Mouse (Mus musculus) hindbrain, embryonic 15.5 days (tissue): ENCODE results near the gene Tbc1d22a. TPM values are rescaled to one million over a fixed set of nuclear protein-coding genes. Genes with fewer than 3 reads are reported as not detected.

ENCODE experiments used
- ATAC-seq: fragments of 200-750 bp; cut with Nextera tagmentation; 2 replicates; pipeline ENCODE4 v1.8.0; 2017; ENCODE audit warnings: low read depth, moderate number of reproducible peaks, moderate TSS enrichment; ENCODE audit not compliant: low FRiP score
- H3K27ac ChIP-seq: fragments of 300-500 bp; sonication (generic); replicated peaks from 2 replicates; pipeline ENCODE4 v1.5.1; 2015; ENCODE audit warnings: mild to moderate bottlenecking, inconsistent platforms
- H3K27me3 ChIP-seq: fragments of 300-500 bp; sonication (generic); 2 replicates; pipeline ENCODE4 v1.6.1; 2015; ENCODE audit warnings: control low read depth, inconsistent platforms
- H3K36me3 ChIP-seq: fragments of 300-500 bp; sonication (generic); 2 replicates; pipeline ENCODE4 v1.6.1; 2015; ENCODE audit warnings: control low read depth, inconsistent platforms
- H3K4me1 ChIP-seq: fragments of 300-500 bp; sonication (generic); replicated peaks from 2 replicates; pipeline ENCODE4 v1.6.1; 2015; ENCODE audit warnings: control low read depth, inconsistent platforms
- H3K4me2 ChIP-seq: fragments of 300-500 bp; sonication (generic); 2 replicates; pipeline ENCODE4 v1.6.1; 2015; ENCODE audit warnings: moderate library complexity, mild to moderate bottlenecking, inconsistent platforms
- H3K4me3 ChIP-seq: fragments of 300-500 bp; sonication (generic); 2 replicates; pipeline ENCODE4 v1.5.1; 2015; ENCODE audit warnings: mild to moderate bottlenecking, inconsistent platforms
- H3K9ac ChIP-seq: fragments of 300-500 bp; sonication (generic); 2 replicates; pipeline ENCODE4 v1.6.1; 2015; ENCODE audit warnings: inconsistent platforms
- H3K9me3 ChIP-seq: fragments of 300-500 bp; sonication (generic); 2 replicates; pipeline ENCODE4 v1.6.1; 2016; ENCODE audit warnings: control low read depth, inconsistent platforms
- WGBS: fragments of 180-500 bp; shearing (Covaris S2); methylation state at CpG from one replicate; pipeline ENCODE4 v1.1.7; 2015; 5-methylcytosine and 5-hydroxymethylcytosine counted together
- polyA plus RNA-seq: library from polyadenylated mRNA; unstranded; fragments of >200 nt; fragmentation: Nextera tagmentation; extraction: Ambion mirVana; gene quantifications from 2 replicates; pipeline ENCODE4 v1.2.1, GENCODE M21; 2015

Tbc1d22a gene
- polyA plus RNA-seq, 1 experiment from 2014 or later = 13.2 TPM

DNA sequence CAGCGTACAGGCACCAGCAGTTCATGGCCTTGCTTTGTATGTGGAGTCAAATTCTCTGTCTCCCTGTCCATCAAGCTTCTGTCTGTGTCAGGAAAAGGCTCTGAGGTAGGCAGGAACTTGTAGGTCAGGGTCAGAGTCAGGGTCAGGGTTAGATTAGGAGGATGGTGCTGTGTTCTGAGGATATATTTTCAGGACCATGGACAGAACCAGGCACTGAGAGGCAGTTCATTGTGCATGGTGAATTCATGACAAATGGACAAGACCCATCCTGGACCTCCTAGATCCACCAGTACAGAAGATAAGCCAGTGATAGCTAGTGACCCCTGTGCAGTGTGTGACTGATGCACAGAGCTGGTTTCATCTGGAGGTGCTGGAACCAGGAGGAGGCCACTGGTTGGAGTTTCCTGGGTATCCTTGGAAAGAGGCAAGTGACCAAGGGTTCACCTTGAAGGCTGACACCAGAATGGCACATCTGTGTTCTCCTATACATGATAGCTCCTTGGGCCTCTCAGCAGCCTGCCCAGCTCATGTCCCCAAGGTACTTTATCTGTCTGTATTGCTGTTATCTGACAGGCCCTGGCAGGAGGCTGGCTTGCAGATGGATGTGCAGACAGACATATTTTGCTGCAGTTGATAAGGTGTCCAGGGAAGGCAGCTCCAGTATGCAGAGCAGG, 330.0 kb downstream of the Tbc1d22a start:
- no peak overlapping the region for H3K27ac ChIP-seq
- ATAC-seq = no peak
- H3K36me3 ChIP-seq = no peaks in the 10 kb centered on the region
- H3K4me3 ChIP-seq = no peak overlapping the region
- H3K4me2 ChIP-seq = no peak overlapping the region
- no peaks in the 10 kb centered on the region for H3K4me1 ChIP-seq
- H3K9me3 ChIP-seq = no peaks in the 10 kb centered on the region
- WGBS = 97% methylated on average over 1 of the region's 1 CpGs
- no peaks in the 10 kb centered on the region for H3K27me3 ChIP-seq
- H3K9ac ChIP-seq = no peak overlapping the region

Other genes with a start within 250 kb of the Tbc1d22a start
- gene Celsr1, start 180.7 kb upstream of the Tbc1d22a start, polyA plus RNA-seq = 1.4 and 1.6 TPM in 2 replicates
- 31.6 and 33.4 TPM in 2 replicates for gene Gramd4, start 156.8 kb upstream of the Tbc1d22a start, polyA plus RNA-seq
- gene Cerk, start 28.3 kb upstream of the Tbc1d22a start, polyA plus RNA-seq = 23.2 and 24.5 TPM in 2 replicates